In the genomic region with DNA sequence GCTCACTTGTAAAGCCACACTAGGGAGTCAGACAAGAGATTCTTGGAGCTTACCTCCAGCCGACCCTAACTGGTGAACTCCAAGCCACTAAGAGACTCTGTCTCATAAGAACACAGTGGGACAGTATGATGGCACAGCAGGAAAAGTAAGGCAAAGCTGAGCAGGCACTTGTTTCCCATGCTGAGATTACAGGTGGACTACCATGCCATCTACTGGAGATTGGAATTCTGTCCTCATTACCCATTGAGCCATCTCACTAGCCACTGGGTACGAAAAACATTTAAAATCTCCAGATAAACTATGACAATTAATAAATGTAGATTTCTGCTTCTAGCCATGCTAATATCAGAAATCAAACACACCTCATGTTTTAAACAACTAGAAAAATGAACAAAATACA, we compare ENCODE assay signal across 22 mouse cellular contexts. TPM values are rescaled to one million over a fixed set of nuclear protein-coding genes. Genes with fewer than 3 reads are reported as not detected.
DNase-seq lines count a peak whose midpoint lies in the region; ATAC-seq and TF ChIP-seq lines count a peak whose summit lies in the region.
"Had no signal": no experiment of that assay in that cellular context is flagged by ENCODE, and none has a peak within 500 bp of the region (broad histone marks: within the 10 kb centered on the region; RNA-seq: fewer than 3 reads in every experiment).

No protein-coding gene starts in this region.

- dilution Hi-C loops in CH12.LX (cut with MboI; ENCODE audit: extremely low pct_ligation_motif_present, extremely low pct_unique_long_range_greater_than_20kb, low sequenced_read_pairs), result no loop called here

- no peak for DNase-seq in frontal cortex, adult 2 months (ENCODE audit: extremely low spot score in 1 of 2, low spot score in 1 of 2)
- DNase-seq in kidney, postnatal 0 days (ENCODE audit: low spot score), result no peak
- DNase-seq in kidney, adult 11 months, result no peak
- DNase-seq in CH12.LX (ENCODE audit: extremely low read depth), result no peak
- DNase-seq in brain, adult 2 months (ENCODE audit: low read depth, low spot score), result peak; percentile 47
- no peak for DNase-seq in spleen, postnatal 10 days (ENCODE audit: low spot score in 2 of 2)
- no peak for DNase-seq in adrenal gland, adult (ENCODE audit: inconsistent age in 2 of 2, low spot score in 1 of 2)
- DNase-seq: adrenal gland, adult 8-10 months; B cell, adult 2 months; cerebellum, adult 18-20 months; kidney, postnatal 14 days; layer of hippocampus, adult 9-11 months; lung, adult 18-20 months; lung, postnatal 4 days; thymus, adult 2 months had no signal

- no peaks in the 10 kb centered on the region for H3K27me3 ChIP-seq in kidney, postnatal 0 days (ENCODE audit: insufficient read depth, low read length)
- H3K27me3 ChIP-seq in CH12.LX (replicated peaks), result no peaks in the 10 kb centered on the region
- H3K27me3 ChIP-seq: heart, embryonic 13.5 days; limb, embryonic 13.5 days; midbrain, embryonic 12.5 days had no signal

- no peak overlapping the region for H3K4me2 ChIP-seq in kidney, postnatal 0 days (ENCODE audit: low read length)
- no peak overlapping the region for H3K4me2 ChIP-seq in CH12.LX (ENCODE audit: insufficient read depth, low read depth, poor library complexity, severe bottlenecking)
- H3K4me2 ChIP-seq: heart, embryonic 13.5 days; limb, embryonic 13.5 days; midbrain, embryonic 12.5 days had no signal

- peak; percentile 7; the same call in 1 of the 2 replicates for TF ChIP-seq RAD21 in CH12.LX (IDR thresholded peaks at IDR 0.05; ENCODE audit: low read depth, low read length)

- no peak for TF ChIP-seq EP300 in CH12.LX (IDR thresholded peaks at IDR 0.05; ENCODE audit: low read length)

- peak; percentile 31; the same call in 1 of the 2 replicates for TF ChIP-seq CTCF in kidney, postnatal 0 days (IDR thresholded peaks at IDR 0.05; ENCODE audit: low read depth)
- peak in 1 of 2 experiments; percentile 14; a peak in 1 of 4 replicates for TF ChIP-seq CTCF in CH12.LX (conservative IDR thresholded peaks at IDR 0.05 in 1 of 2, IDR thresholded peaks at IDR 0.05 in 1 of 2; ENCODE audit: low read depth in 2 of 2, low read length in 2 of 2)

- H3K9me3 ChIP-seq in kidney, postnatal 0 days (replicated peaks; ENCODE audit: low read length), result no peaks in the 10 kb centered on the region
- no peaks in the 10 kb centered on the region for H3K9me3 ChIP-seq in CH12.LX (replicated peaks; ENCODE audit: low read length)
- H3K9me3 ChIP-seq: heart, embryonic 13.5 days; hindbrain, embryonic 10.5 days; limb, embryonic 13.5 days; midbrain, embryonic 12.5 days had no signal

- no peak overlapping the region for H3K9ac ChIP-seq in kidney, postnatal 0 days (ENCODE audit: low read depth, low read length)
- no peak overlapping the region for H3K9ac ChIP-seq in CH12.LX (ENCODE audit: insufficient read depth, low read depth)
- H3K9ac ChIP-seq: heart, embryonic 13.5 days; limb, embryonic 13.5 days; midbrain, embryonic 12.5 days had no signal

- TF ChIP-seq POLR2A in CH12.LX (IDR thresholded peaks at IDR 0.05; ENCODE audit: low read depth, low read length), result no peak

- no peaks in the 10 kb centered on the region for H3K36me3 ChIP-seq in kidney, postnatal 0 days (ENCODE audit: insufficient read depth, low read length)
- H3K36me3 ChIP-seq in CH12.LX (replicated peaks in 1 of 2; ENCODE audit: control insufficient read depth in 1 of 2, insufficient read depth in 1 of 2, low read length in 1 of 2), result peaks cover 0 to 24% of the 10 kb centered on the region in 2 experiments
- H3K36me3 ChIP-seq: hindbrain, embryonic 10.5 days; midbrain, embryonic 12.5 days had no signal

- no peaks in the 10 kb centered on the region for H3K4me1 ChIP-seq in kidney, postnatal 0 days (replicated peaks; ENCODE audit: insufficient read depth, low read length)
- H3K4me1 ChIP-seq in CH12.LX (ENCODE audit: control insufficient read depth in 1 of 2, insufficient read depth in 2 of 2), result no peaks in the 10 kb centered on the region
- H3K4me1 ChIP-seq: heart, embryonic 13.5 days; hindbrain, embryonic 10.5 days; limb, embryonic 13.5 days; midbrain, embryonic 12.5 days had no signal

- no peak overlapping the region for H3K4me3 ChIP-seq in kidney, postnatal 0 days (replicated peaks; ENCODE audit: low read depth, low read length)
- no peak overlapping the region for H3K4me3 ChIP-seq in CH12.LX (replicated peaks in 1 of 3; ENCODE audit: low read depth in 2 of 3, low read length in 2 of 3, poor library complexity in 1 of 3)
- H3K4me3 ChIP-seq: heart, embryonic 13.5 days; hindbrain, embryonic 10.5 days; limb, embryonic 13.5 days; midbrain, embryonic 12.5 days; myocyte had no signal

- H3K79me2 ChIP-seq in CH12.LX (replicated peaks; ENCODE audit: control insufficient read depth, extremely low read depth, insufficient read depth, poor library complexity, severe bottlenecking), result no peaks in the 10 kb centered on the region

- in situ Hi-C loops in CH12.LX (cut with MboI; ENCODE audit: low pct_ligation_motif_present, low pct_unique_long_range_greater_than_20kb, low sequenced_read_pairs), result no loop called here

- ATAC-seq in frontal cortex, adult (ENCODE audit: low TSS enrichment), result peak; percentile 55; the same call in 1 of the 2 replicates
- ATAC-seq in kidney, postnatal 0 days (replicated peaks; ENCODE audit: low FRiP score, low read depth), result no peak

- 80% methylated on average over 2 of the region's 2 CpGs for WGBS in kidney, postnatal 0 days

- no peak overlapping the region for H3K27ac ChIP-seq in kidney, postnatal 0 days
- H3K27ac ChIP-seq in CH12.LX (ENCODE audit: insufficient read depth, low read depth), result no peak overlapping the region
- H3K27ac ChIP-seq: heart, embryonic 13.5 days; hindbrain, embryonic 10.5 days; limb, embryonic 13.5 days; midbrain, embryonic 12.5 days had no signal

TF ChIP-seq in CH12.LX, 34 proteins besides CTCF, POLR2A, EP300 and RAD21:
- no peak for TF ChIP-seq JUN (IDR thresholded peaks at IDR 0.05; ENCODE audit: insufficient read depth, low read depth, low read length)
- no peak for TF ChIP-seq MAZ (IDR thresholded peaks at IDR 0.05; ENCODE audit: low read depth, low read length)
- TF ChIP-seq MEF2A (IDR thresholded peaks at IDR 0.05; ENCODE audit: borderline replicate concordance, low read depth, low read length), result no peak
- no peak for TF ChIP-seq ZC3H11A (IDR thresholded peaks at IDR 0.05; ENCODE audit: low read depth, low read length)
- TF ChIP-seq E2F4 (IDR thresholded peaks at IDR 0.05; ENCODE audit: insufficient replicate concordance, low read depth, low read length), result no peak
- no peak for TF ChIP-seq CHD2 (IDR thresholded peaks at IDR 0.05; ENCODE audit: low read length)
- TF ChIP-seq BHLHE40 (IDR thresholded peaks at IDR 0.05; ENCODE audit: low read depth, low read length), result no peak
- TF ChIP-seq HCFC1 (IDR thresholded peaks at IDR 0.05; ENCODE audit: low read depth, low read length), result no peak

RNA-seq across cellular contexts. Expression of a gene that starts 13.2 kb away (rescaled TPM):
- polyA plus RNA-seq in frontal cortex, adult 2 months (2012; rRNA removed), result 37.8 and 39.2 TPM in 2 replicates
- 13.6 and 15.5 TPM in 2 replicates for polyA plus RNA-seq in kidney, postnatal 0 days (2015; fragmentation: Nextera tagmentation; extraction: Ambion mirVana)
- total RNA-seq in CH12.LX (2012; rRNA removed) (11.0 and 13.9 TPM in 2 replicates), CH12.LX (2014; rRNA removed) (20.2 and 23.4 TPM in 2 replicates)
- 14.1 and 15.2 TPM in 2 replicates for polyA plus RNA-seq in CH12.LX (2012; ENCODE audit: insufficient read length, low read depth)

RNA-seq across cellular contexts. Expression of a gene that starts 20.9 kb away (rescaled TPM):
- 30.4 and 35.6 TPM in 2 replicates for polyA plus RNA-seq in frontal cortex, adult 2 months (2012; rRNA removed)
- polyA plus RNA-seq in kidney, postnatal 0 days (2015; fragmentation: Nextera tagmentation; extraction: Ambion mirVana), result 22.4 and 22.5 TPM in 2 replicates
- total RNA-seq in CH12.LX (2012; rRNA removed) (3.1 and 4.2 TPM in 2 replicates), CH12.LX (2014; rRNA removed) (2.4 and 2.9 TPM in 2 replicates)
- 3.1 TPM in 2 replicates for polyA plus RNA-seq in CH12.LX (2012; ENCODE audit: insufficient read length, low read depth)

RNA-seq across cellular contexts. Expression of a gene that starts 21.0 kb away (rescaled TPM):
- 7.4 and 8.8 TPM in 2 replicates for polyA plus RNA-seq in frontal cortex, adult 2 months (2012; rRNA removed)
- 4.1 and 4.4 TPM in 2 replicates for polyA plus RNA-seq in kidney, postnatal 0 days (2015; fragmentation: Nextera tagmentation; extraction: Ambion mirVana)
- total RNA-seq in CH12.LX (2012; rRNA removed) (0.50 and 0.93 TPM in 2 replicates), CH12.LX (2014; rRNA removed) (0.17 and 0.59 TPM in 2 replicates)
- 0.19 TPM in 1 of 2 replicates, not detected in the other for polyA plus RNA-seq in CH12.LX (2012; ENCODE audit: insufficient read length, low read depth)

RNA-seq across cellular contexts. Expression of a gene that starts 32.1 kb away (rescaled TPM):
- 70.8 and 81.0 TPM in 2 replicates for polyA plus RNA-seq in frontal cortex, adult 2 months (2012; rRNA removed)
- 32.7 and 36.8 TPM in 2 replicates for polyA plus RNA-seq in kidney, postnatal 0 days (2015; fragmentation: Nextera tagmentation; extraction: Ambion mirVana)
- 5.3 and 9.1 TPM in 2 replicates for total RNA-seq in CH12.LX (2012; rRNA removed)
- 1.2 and 1.5 TPM in 2 replicates for total RNA-seq in CH12.LX (2014; rRNA removed)
- 1.4 and 3.1 TPM in 2 replicates for polyA plus RNA-seq in CH12.LX (2012; ENCODE audit: insufficient read length, low read depth)
- total RNA-seq: neutrophil, adult 5-6 weeks had no signal

RNA-seq across cellular contexts. Expression of a gene that starts 40.0 kb away (rescaled TPM):
- 142 and 155 TPM in 2 replicates for polyA plus RNA-seq in frontal cortex, adult 2 months (2012; rRNA removed)
- polyA plus RNA-seq in kidney, postnatal 0 days (2015; fragmentation: Nextera tagmentation; extraction: Ambion mirVana), result 4.2 TPM in 2 replicates
- total RNA-seq in CH12.LX (2012; rRNA removed), result 12.8 and 14.6 TPM in 2 replicates
- total RNA-seq in CH12.LX (2014; rRNA removed), result 4.7 and 4.8 TPM in 2 replicates
- polyA plus RNA-seq in CH12.LX (2012; ENCODE audit: insufficient read length, low read depth), result 15.6 and 18.3 TPM in 2 replicates
